Mouse (Mus musculus) monocyte, adult 2 months (primary cell): ENCODE data around the gene Rab34.

Experiments used
- DNase-seq, 2 experiments: peaks; one replicate each; pipeline ENCODE4 v3.0.0; 2022; ENCODE audit warnings: low spot score in 2 of 2, low read depth in 1 of 2

Rab34 gene

DNA sequence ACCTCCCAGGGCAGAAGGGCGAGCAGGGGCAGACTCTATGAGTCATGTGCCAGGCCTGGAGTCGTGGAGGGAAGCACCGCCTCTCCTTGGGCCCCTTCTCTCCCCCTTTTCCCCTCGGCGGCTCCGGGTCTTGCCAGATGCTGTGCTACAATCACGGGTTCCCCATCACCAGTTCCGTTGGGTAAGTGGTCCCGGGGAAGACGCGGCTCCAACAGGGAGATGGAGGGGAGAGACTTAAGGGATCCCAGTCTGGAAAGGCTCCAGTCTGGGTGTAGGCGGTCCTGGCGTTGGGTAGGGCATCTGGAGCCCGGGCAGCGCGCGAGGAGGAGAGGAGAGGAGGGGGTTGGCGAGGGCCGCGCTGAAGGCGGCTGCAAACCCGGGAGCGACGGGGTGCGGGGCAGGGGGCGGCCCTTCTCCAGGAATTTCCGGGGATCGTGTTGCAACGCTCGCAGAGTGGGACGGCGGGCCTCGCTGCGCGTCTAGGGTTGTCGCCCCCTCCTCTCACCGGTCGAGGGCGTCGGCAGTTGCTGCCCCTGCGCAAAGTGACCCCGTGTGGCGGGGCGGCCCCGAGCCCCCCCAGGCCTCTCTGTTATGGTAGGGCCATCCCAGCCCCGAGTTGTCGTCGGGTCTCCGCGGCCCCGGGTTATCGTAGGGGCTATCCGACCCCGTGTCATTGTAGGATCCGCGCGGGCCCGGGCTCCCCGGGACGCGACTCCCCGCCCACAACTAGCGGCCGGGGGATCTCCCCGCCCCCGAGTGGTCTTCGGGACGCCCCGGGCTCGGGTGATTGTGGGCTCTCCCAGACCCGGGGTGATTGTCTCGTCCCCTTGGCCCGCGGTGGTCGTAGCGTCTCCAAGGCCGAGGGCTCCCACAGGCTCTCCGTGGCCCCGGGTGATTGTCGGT is at the start of gene Rab34:
TSS of gene Rab34 (plus strand) at position 100 of the 903 bp plus-strand sequence.
- no peak for DNase-seq

DNA sequence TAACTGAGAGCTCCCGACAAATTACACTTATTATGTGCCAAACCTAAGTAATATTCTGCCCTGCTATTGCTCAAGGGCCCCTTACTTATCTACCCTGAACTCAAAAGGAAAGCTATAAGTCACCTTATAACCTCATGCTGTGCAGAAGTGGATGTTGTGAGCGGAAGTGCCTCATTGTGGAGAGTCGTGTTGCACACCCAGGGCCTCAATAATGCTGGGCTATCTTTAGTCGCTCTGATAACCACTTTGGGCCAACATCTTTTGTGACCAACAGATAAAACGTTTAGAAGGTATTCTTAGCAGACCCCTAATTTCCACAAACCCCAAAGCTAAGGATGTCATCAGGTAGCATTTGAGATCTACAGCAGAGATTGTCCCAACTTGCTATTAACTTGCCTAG is 47.6 kb upstream of the Rab34 start:
- no peak for DNase-seq

DNA sequence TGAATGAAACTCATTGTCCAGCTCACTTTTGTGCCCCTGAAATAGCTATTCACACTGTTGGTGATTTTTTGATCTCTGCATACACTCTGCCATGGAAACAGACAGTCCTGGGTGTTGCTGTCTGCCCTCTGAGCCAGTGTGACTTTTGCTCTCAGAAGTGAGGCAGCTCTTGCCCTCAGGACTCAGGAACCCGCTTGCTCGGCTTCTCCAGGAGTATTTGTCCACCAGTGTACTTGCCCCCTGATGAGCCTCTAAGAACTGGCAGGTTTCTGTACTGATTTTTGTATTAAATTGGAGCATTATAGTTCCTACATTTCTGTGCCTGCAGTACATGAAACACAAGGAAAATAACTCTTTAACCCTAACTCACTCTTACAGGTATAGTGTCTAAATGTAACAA is 44.7 kb upstream of the Rab34 start:
- no peak for DNase-seq

DNA sequence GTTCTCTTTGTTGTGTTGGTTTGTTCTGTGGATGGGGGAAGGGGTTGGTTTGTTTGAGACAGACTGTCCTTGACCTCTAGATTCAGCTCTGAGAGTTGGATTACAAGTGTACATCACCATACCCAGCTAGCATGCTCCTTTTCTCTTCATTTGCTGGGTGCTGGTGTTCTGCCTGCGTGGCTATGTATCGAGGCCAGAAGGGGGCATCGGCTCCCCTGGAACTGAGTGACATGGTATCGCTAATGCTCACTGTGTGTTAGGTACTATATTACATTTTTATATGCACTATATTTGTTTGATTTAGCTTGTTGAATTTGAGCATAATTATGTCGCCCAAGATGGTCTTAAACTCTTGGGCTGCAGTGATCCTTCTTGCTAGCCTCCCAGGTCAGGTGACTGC is 42.1 kb upstream of the Rab34 start:
- no peak for DNase-seq

DNA sequence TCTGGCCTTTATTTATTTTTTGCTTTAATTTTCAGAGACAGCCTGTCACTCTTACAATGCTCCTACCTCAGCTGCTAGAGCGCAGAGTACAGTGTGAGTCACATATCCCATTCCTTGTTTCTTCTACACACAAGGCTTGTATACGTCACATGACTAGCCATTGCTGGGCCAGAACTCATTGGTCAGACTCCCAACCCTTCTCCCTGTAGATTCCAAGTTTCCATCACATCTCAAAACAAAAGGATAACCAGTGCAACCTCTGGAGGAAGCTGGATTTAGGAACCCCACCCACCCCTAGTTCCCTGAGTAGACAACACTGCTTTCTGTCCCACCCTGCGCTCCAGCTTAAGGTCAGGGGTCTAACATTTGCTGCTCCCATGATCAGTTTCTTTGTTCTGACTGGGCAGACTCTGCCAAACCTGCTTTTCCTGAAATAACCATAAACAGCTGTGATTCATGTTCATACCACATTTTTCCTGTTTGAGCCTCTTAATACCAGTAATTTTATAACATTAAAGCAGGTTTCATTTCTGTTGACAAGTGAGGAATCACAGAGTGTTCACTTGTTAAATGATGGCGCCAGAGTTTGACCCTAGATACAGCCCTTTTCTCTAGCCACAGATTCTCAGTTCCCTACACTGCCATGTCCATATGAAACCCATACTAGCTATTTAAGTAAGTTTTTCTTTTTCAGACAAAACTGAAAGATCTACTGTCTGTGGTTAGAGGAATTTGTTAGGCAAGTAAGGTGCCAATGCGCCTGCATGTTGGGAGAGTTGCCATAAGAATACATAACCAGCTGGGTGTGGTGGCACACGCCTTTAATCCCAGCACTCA is 41.3 kb upstream of the Rab34 start:
- no peak for DNase-seq

DNA sequence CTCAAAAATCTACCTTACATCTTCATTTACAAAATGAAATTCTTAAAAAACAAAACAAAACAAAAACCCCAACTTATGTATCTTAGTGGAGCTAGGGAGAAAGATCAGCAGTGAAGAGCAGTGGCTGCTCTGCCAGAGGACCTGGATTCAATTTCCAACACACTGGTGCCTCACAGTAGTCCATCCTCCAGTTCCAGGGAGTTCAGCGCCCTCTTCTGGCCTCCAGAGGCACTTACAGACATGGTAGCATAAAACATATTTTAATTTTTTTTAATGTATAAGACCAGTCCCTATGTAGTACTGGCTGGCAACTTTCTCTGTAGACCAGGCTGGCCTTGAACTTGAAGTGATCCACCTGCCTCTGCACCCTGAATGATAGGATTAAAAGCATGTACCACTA is 37.1 kb upstream of the Rab34 start:
- DNase-seq: no peak

DNA sequence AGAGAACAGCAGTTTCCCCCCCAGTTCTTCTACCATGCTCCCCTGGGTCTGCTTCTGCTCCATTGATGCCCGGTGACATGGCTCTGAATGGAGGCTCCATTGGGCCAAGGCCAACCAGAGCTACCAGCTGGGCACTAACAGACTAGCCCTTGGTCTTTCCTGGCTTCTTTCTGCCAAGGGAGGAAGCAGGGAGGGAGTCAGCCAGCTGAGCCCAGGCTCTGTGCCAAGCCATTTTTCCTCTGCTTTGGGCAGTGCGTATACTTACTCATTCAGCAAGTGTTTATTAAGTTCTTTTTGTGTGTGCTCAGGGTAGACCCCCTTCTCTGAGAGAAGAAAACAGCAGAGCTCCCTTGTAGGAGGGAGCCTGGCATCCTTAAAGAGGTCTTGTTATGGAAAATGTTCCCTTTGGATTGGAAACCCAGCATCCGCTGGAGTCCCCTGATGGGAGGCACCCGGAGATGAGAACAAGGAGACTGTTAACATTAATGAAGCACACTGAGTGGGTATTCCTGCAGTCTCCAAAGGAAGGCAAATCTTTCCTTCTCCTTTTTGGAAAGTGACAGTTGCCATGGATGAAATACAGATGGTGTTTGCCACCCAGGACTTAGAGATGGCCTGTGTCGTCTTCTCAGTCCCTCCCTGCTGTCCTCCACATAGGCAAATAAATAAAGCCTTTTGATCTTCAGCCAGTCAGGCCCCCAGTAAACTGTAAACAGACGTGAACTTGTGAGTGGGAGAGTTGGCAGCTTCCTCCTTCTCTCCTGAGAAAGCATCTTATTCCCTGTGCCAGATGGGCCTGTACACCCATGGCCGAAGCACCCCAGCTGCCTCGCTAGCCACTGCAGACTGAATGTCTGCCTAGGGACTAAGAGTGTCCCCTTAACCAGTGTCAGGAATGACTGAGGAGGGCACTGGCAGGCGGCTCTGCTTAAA is 35.7 kb upstream of the Rab34 start:
- DNase-seq: no peak

DNA sequence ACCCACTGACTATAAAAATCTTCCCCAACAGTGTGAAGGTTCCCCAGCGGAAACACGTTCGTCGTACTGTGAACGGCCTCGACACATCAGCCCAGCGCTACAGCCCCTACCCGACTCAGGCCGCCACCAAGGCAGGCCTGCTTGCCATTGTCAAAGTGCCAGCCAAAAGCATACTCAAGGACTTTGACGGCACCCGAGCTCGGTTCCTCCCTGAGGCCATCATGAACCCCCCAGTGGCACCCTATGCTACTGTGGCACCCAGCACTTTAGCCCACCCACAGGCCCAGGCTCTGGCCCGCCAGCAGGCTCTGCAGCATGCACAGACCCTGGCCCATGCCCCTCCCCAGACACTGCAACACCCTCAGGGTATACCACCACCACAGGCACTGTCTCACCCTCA is 34.5 kb upstream of the Rab34 start:
- no peak for DNase-seq

DNA sequence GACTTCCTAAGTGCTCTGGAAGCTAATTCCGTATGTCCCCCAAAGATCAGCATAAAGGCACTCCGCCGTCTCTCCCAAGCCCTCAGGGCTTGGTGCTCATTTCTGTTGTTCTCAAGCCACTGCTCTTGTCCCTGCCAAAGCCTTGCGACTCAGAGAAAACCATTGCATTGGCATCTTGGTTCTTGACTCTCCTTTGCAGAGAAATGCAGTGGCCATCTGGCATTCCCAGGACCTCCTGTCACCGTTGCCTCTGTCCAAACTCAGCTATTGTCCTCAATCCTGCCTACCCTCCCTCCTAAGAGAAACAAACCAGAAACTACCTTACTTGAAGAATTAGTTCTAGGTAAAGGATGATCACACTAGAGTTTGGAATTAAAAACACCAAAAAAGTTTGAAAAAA is 32.6 kb upstream of the Rab34 start:
- DNase-seq: no peak

DNA sequence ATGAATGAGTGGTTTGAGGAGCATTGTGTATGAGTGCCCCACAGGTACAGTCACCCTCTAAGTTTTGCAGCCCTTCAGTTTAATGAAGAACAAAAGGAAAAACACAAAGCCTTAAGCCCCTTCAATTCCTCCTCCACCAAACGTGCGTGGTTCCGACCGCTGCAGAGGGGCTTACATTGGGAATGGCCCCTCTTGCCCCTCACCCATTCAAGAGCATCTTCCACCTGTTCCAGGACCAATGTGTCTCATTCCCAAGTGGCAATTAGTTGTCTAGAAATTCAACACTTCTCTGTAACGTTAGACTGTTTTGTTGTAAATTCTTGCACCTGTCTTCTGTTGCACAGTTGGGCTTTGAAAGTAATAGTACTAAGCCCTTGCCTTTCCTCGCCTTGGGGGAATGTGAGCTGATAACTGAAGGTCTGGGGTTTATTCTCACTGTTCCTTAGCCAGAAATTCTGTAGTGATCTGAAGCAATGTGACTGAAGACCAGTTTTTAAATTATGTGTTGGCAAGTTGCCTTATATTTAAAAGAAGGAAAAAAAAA is 32.0 kb upstream of the Rab34 start:
- DNase-seq: no peak

DNA sequence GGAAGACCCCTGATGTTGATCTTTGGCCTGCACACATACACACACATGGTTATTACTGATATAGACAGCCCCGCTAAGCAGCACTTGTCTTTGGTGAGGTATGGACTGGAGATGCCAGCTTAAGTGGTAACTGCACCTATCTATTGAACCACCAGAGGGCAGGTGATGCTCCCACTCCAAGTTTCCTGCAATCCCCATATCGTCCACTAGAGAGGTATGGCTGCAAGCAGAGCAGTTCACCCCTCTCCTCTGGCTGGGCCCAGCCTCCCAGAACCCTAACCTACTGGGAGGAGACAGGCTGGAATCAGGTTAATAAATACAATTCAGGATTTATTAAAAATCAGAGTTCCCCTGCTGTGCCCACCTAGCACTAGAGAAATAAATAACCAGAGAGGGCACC is 29.1 kb upstream of the Rab34 start:
- peak; percentile 59 to 64 for DNase-seq

DNA sequence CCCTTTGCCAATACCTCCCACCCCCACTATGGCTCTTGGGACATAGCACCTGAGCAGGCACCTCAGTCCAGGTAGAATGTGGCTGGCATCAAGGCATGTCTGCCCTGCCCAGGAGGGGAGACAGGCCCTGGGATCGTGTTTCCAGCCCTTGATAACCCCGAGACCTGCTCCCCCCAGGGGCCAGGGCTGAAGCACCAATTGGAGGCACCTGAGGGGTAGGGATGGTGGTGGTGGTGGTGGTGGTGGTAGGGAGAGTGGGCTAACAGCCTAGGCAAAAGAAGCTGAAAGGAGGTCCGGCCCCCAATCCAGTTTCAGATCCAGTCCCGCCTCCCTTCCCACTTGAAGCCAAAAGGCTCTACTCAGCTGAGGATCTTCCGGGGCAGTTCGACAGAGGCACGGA is 28.7 kb upstream of the Rab34 start:
- DNase-seq: no peak

DNA sequence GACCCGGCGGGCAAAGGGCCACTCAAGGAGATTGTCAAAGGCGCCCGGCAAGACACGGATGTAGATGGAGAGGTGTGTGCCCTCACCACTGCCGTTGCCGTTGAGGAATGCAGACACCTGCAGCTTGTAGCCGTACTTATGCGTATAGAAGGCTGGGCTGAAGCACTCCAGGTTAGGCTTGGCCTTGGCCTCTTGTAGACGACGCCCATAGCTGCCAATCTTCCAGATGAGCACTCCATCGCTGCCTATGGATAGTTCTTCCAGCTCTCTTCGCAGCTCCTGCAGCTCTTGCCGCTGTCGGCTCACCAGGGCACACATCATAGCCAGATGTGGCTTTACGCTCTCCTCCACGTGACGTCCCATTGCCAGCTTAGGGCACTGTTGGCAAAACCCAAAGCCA is 28.1 kb upstream of the Rab34 start:
- no peak for DNase-seq

DNA sequence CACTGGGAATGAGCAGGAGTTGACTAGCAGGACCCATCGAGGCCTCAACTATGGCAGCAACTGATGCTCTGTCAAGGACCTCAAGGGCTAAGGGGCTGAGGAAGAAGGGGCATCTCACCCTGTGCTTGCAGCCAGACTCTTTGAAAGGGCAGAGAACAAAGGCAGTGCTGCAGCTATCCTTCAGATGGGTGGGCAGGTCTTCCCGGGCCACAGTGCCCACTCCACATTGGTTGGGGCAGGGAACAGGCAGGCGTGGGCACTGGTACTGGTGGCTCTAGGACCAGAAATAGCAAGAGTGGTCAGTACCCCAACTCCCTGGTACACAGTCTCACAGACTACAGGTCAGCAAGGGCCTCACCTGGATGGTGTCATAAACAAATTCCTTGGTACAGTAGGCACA is 27.6 kb upstream of the Rab34 start:
- no peak for DNase-seq

DNA sequence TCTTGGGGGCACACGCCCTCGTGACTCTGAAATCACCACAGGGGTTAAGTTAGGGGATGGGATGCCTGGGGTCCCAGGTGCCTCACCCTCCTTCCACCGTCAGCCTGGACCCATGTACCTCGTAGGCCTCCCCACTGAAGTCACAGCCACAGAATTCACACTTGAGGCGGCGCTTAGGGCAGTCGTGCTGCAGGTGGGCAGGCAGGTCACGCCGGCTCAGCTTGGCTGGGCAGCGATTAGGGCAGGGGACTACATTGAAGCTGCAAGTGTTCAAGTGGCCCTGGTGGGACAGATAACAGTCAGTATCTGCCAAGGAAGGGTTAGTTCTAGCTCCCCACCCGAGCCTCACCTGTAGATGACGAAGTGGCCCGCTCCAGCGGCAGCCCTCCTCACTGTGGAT is 27.1 kb upstream of the Rab34 start:
- no peak for DNase-seq

DNA sequence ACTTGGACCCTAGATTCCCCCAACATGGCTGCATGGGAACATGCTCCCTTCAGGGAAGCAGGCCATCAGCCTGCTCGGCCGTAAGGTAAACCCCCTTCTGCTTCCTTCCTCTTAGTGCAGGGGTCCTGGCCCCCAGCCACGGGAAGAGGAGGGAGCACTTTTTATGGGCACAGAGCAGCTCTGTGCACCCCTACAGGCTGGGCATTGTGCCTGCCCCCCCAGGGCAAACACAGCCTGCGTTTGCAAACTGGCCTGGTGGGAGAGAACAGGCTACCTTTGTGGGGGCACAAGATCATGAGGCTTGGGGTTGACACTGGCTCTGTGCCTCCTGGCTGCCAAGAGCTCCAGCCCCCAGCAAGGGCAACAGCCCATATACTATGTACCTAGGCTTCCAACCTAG is 26.3 kb upstream of the Rab34 start:
- no peak for DNase-seq

DNA sequence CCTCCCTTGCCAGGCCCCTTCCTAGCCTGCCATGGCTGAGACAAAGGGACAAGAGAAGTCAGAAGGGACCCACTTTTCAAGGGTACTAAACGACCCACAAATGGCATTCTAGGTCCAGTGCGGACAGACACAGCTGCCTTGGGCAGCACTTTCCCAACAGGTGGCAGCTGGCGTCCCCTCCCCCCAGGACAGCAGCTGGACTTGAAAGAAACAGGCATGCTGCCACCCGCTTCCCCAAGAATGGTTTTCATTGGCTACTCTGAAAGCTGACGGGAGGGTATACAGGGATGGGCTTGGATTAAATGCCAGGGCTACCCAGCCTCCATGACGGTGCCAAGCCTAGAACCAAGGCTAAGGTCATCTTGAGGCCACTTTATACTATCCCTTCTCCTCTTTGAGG is 25.7 kb upstream of the Rab34 start:
- no peak for DNase-seq

DNA sequence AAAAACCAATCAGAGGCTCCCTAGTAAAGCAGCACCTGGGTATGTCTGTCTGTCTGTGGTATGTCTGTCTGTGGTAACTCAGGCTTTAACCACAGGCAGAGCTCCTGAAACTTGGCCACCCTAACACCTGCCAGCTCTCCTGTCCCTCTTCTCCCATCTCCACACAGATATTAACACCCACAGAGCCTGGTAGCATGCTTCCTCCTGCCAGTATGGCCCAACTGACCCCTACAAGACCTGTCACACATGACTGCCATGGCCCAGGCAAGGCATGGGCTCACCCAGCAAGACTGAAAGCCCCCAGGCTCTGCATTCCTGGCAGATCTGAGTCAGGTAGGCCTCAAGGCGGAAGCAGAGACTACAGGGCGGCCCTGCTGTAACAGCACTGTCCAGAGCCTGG is 25.2 kb upstream of the Rab34 start:
- DNase-seq: no peak

DNA sequence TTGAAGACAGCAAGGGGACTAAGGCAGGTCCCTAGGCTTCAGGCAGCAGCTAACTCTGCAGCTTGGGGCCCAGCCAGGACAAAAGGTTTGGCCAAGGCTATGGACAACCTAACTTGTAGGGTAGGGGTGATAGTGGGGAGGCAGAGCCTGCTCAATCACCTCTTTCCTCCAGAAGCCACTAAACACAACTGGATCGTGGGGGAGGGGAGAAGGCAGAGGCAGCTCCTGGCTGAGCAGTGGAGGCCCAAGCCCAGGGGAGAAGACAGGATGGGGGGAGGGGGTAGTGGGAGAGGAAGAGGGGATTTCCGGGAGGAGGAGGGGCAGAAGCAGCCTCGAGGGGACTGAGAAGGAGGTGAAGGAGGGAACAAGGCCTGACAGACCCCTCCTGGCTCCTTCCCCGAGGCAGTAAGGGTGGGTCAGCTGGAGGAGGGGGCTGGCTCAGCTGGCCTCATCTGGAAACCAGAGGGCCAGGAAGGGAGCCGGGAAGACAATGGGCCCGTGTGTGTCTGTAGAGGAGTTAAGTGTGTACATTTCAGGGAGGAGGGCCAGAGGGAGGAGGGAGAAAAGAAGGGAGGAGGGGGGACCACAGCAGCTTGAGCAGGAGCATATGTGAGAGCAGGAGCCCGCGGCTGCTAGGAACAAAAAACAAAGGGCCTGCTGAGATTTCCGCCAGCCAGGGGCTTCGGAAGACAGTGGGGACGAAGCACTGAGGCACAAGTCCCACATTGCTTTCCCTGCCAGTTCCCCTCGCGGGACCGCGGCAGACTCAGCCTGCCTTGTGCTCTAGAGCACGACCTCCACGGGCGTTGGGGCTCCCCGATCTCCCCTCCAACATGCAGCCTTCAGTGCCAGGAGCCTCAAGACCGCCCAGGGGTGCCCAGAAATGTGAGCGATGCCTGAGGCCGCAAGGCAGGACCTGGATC is 24.3 kb upstream of the Rab34 start:
- no peak for DNase-seq

DNA sequence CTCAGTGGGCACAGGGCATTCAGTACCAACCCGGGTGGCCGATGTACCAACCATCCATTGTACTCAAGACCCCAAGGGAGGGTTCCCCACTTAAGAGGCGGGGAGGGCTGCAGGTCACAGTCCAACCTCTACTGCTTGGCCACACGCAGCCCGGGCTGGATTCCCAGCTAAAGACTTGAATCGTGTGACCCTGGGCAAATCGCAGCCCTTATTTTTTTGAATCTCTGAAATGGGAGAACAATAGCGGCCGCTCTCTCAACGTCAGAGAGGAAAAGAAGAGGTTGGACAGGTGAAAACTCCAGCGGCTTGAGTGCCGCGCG is 23.7 kb upstream of the Rab34 start:
- no peak for DNase-seq
